Mouse (Mus musculus): ENCODE results near the gene Il20rb.

Gene Il20rb

GRCm38 (mm10) chr9:100431355-100431754 is 55.2 kb downstream of the Il20rb start:
- 67% methylated on average over 2 of the region's 2 CpGs for WGBS

GRCm38 (mm10) chr9:100430911-100431310 is 55.7 kb downstream of the Il20rb start:
- 91% methylated on average over 2 of the region's 2 CpGs for WGBS

GRCm38 (mm10) chr9:100419644-100420043 is 66.9 kb downstream of the Il20rb start:
- WGBS: 89% methylated on average over 8 of the region's 8 CpGs

GRCm38 (mm10) chr9:100419103-100419502 is 67.5 kb downstream of the Il20rb start:
- WGBS: 87% methylated on average over 8 of the region's 8 CpGs

GRCm38 (mm10) chr9:100416756-100417155 is 69.8 kb downstream of the Il20rb start:
- WGBS: 68% methylated on average over 1 of the region's 1 CpGs

GRCm38 (mm10) chr9:100416299-100416698 is 70.3 kb downstream of the Il20rb start:
- 82% methylated on average over 6 of the region's 6 CpGs for WGBS

- WGBS: 27% methylated on average over 7 of the region's 7 CpGs
These were observed 71.1 kb downstream of the Il20rb start for GRCm38 (mm10) chr9:100415328-100415979.
